Mouse (Mus musculus): Measurements from ENCODE around the gene Dcdc2a.

GRCm38 (mm10) chr13:25150861-25151260 lies 95.1 kb downstream of the Dcdc2a start:
- TF ChIP-seq CTCF (IDR thresholded peaks at IDR 0.05; ENCODE audit: borderline replicate concordance, insufficient read depth, low read depth, low read length) (no peak), POLR2A (IDR thresholded peaks at IDR 0.05; ENCODE audit: borderline replicate concordance, insufficient read depth, low read length) (no peak)

All from cerebellum, adult 2 months (tissue).